Mouse (Mus musculus) inflammation-experienced regulatory T-cells, adult 6 months (primary cell): ENCODE data around the gene Atg4c. TPM values are rescaled to one million over a fixed set of nuclear protein-coding genes. Genes with fewer than 3 reads are reported as not detected.

ENCODE experiments used
- ATAC-seq: one replicate; pipeline ENCODE4 v1.8.0; 2017
- polyA plus RNA-seq, 3 experiments: library from polyadenylated mRNA; unstranded; fragments of 100-300 nt; shearing (Covaris generic); gene quantifications; one replicate each; pipeline ENCODE4 v1.2.1; 2017

The Atg4c gene
- 1 to 10 TPM in 1 of 3 experiments, under 1 TPM in 2; 0.72 to 2.2 (median 0.85) TPM for polyA plus RNA-seq

DNA sequence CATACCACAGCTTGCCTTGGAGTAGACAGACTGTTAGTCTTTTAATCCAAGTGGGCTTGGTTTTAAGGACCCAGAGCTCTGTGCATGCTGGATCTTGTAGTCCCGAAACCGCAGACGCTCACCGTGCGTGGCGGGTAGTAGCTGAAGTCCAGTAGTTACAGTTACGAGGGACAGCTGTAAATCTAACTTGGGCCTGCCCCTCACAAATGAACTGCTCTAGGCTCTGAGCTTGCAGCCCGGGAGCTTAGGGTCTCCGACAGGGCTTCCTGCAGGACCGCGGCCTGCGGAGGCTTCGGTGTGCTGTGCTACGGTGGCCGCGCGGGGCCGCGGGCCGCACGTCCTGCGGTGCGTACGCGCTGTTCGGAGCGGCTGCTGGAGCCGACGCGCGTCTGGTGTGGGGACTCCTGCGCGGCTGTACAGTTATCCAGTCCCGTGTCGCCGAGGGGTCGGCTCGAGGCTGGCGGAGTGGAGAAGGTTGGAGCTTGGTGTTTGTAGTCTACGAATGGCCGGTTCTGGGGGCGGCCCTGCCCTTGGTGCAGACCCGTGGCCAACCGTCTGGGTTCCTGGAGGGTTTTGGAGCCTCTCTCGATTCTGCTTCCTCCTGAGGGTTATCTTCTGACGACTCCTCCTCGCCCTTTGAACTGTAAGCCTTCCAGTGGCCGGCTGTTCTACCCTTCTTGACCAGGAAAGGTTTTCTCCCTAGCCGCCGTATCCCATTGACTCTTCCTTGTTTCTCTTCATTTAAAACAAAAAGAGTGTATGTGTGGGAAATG lies at the start of gene Atg4c:
Gene Atg4c (plus strand): TSS at position 125 of the 773 bp plus-strand sequence.
- ATAC-seq = peak; percentile 82

DNA sequence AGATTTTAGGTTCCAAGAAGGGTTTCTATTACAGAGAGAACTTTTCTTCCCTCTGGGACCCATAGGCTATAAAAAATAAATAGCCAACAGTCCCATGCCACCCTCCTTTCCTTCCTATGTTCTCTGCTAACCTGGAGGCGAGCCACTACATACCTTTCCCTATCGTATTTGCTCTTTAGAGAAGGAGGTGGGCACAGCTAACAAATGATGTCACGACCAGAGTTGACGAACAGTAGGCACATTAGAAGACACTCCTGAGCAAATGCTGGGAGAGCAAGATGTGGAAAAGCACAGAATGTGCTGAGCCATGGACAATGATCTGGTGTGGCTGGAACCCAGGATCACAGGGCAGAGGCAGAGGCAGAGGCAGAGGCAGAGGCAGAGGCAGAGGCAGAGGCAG lies 42.3 kb upstream of the Atg4c start:
- ATAC-seq = no peak

DNA sequence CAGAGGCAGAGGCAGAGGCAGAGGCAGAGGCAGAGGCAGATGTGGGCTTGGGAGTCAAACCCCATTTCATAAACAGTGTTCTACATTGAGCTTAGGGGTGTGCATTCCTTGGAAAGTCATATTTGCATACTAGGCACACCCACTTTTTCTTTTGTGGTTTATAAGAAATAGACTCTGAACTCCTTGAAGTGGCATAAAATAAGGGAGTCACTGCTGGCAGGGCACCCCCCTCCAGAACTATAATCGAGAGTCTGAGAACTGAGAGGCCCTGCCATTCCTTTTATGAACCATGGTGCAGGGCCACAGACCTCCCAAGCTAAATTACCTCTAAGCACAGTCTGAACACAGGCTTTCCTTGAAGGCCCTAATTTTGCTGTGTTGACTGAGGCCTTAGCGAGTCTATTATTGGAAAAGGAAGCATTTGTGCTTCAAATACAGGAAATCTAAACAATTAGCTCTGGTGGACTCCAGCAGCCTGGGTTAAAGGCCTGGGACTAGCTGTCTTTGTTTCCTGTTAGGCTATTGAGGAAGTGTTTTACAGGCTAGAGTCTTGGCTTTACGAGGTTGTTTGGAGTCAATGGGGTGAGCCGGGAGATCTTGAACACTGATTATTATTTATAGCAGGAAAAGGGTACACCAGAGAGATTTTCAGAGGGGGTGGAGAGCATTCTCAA lies 41.7 kb upstream of the Atg4c start:
- ATAC-seq = no peak

DNA sequence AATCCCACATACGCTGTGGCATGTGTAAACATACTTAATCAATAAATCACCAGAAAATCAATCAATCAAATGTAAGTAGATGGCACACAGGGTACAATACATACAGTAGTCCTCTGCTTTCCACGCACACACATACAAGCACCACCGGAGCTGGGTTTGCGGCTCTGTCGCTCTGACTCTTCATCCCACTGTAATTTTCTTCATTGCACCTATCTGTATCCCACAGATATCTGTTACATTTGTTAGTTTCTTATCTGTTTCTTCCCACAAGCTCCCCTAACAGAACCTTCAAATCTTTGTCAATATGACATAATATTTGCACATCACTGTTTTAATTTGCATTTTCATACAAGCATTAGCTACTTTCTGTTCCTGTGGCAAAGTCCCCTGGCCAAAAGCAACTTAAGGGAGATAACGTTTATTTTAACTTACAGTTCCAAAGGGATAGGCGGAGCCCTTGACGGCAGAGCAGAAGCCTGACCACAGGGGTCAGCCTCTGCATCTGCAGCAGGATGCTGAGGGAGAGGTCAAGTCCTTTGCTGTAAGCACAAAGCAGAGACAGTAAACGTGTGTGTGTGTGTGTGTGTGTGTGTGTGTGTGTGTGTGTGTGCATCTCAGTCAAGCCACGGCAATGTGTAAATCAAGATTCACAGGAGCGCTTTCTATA lies 37.0 kb upstream of the Atg4c start:
- ATAC-seq = no peak

DNA sequence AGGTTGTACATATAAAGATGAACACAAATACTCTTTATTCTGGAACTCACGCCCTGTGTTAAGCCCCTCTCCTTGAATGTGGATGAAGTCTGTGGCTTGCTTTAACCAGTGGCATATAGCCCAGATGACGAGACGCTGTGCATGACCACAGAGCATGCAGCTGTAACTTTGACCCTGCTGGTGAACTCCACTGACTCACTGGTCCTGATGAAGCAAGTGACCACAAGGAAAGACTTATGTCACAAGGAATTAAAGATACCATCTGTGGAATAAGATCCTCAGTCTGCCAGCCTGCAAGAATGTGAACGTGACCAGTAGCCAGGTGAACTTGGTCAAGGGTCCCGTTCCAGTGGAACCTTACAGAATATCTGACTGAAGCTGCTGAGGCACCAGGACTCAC lies 35.2 kb upstream of the Atg4c start:
- ATAC-seq = no peak

DNA sequence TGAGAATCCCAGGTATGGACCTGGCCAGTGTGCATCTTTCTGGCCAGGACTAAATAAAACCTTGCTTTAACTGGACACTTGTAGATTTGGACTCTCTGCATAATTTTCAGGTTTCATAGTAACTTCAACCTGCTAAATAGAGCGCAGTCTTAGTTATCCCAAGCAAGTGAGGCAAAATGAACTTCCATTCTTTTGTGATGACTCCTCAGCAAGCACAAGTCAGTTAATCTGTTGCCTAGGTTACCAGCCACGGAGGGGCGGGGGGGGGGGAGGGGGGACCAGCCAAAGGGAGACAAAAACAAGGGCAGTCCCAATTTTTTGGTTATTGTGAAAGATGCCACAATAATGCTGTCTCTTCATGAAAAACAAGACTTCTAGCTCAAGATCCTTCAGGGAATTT lies 33.3 kb upstream of the Atg4c start:
- ATAC-seq = no peak

DNA sequence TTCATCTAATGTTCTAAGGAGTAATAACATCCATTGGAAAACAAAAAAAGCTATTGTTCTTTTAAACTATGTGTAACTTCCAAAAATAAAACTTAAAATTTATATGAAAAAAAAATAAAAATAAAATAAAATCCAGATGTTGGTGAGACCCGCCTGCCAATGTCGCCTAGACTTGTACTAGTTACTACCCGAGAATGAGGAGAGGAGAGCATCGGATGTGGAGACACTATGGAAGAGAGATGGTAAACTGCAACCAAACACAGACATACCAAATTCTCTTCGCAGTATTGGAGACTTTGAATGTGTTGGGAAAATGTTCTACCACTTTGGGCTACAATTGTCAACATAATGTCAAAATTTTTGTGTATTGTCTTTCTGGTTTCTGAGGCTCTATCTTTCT lies 32.8 kb upstream of the Atg4c start:
- ATAC-seq = no peak

DNA sequence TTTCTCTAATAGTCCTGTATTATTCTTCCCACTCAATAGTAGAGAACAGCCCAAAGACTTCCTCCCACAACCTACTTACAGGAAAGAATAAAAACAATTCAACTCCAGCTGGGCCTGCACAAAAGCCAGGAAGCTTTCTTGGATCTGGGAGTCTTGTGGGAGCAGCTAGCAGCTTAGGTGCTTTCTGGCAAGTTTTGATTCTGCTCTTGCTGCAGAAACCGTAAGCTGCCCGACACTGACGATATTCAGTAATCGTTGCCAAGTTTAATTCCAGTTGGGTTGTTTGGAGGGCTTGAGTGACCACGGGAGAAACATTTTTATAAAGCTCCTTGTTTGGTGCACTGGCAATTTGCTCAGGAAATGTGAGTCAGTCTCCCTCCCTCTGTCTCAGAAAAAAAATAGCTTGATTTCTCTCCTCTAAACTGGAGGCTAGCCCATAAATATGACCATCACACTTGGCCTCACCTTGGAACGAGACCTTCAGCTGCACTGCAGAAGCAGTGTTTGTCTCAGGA lies 32.2 kb upstream of the Atg4c start:
- ATAC-seq = no peak

DNA sequence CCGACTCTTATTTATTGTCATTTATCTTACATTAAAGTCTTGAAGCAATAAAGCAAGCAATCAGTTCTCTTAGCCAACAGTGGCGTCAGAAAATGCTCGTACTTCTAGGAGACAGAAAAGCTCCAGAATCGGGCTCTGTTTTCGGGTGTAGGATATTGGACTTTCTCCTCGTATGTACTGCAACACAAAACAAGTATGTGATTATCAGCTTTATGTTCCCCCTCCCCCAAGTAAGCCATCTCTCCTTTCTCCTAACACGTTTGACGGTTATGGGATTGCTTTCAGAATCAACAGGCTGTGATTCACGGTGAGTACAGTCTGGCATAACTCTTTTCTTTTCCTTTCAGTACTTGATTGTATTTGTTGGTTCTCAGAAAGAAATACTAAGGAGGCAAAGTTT lies 30.7 kb upstream of the Atg4c start:
- ATAC-seq = no peak

DNA sequence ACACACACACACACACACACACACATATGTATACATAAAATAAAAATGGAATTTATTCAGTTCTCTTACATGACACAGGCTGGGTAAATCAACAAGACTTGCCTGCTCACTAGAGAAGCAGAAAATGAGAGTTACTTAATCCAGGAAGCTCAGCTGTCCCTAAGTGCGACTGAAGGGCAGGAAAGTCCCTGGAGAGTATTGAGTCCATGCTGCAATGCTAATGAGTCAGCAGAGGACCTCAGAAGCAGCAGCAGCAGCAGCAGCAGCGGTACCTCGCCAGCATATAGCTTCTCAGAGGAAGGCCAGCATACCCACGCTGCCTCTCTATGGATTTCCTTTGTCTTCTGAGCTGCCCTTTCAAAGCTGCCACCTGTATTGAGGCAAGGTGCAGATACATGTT lies 30.2 kb upstream of the Atg4c start:
- ATAC-seq = no peak

DNA sequence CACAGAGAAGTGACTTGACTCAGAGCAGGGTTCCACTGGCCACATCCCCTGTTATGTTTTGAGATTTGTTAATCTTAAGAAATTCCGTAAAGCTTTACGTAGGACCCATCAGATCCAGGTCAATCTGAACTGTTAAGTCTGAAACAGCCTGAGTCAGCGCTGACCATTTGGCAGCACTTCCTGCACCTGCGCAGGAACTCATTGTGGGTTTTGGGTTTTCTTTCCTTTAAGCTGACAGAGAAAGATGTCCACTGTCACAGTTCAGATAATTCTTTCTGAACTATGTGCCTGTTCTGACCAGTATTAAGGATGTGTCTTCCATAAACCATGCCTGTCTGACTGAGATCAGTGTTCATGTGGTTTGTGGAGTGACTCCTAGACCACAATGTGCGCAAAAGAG lies 24.9 kb upstream of the Atg4c start:
- no peak for ATAC-seq

DNA sequence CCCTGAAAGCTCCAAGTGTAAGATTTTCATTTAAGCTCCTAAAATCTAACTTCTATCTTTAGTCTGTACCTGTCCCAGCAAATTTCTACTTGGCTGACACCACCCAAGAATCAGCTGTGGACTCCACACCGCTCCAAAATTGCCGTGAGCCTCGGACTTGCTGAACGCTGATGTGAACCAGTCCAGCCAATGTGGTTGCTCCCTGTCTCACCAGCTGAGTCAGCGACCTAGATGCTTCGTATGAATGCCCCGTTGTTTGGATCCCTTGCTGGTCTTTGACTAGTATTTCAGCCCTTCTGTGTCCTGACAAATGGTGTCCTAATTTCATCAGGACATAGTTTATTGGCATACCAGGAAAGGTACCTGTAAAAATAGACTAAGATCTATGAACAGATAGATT lies 19.5 kb upstream of the Atg4c start:
- ATAC-seq = no peak

DNA sequence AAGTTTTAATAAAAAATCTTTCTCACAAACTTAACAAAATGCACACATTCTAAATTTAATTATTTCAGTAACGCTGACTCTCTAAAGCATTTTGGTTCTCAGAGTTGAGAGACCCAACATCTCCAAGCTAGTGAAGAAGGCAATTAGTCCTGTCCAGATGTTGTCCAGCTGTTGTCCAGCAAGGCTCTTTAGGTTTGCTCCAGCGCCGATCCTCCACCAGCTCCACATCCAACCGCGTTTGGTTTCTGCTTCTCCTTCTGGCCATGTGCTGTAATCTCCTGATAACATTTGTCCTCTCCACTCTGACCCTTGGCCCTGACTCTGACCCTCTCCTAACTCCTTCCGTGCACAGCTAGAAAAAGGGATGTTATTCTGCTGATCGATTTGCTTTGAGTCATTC lies 16.9 kb upstream of the Atg4c start:
- ATAC-seq = no peak

DNA sequence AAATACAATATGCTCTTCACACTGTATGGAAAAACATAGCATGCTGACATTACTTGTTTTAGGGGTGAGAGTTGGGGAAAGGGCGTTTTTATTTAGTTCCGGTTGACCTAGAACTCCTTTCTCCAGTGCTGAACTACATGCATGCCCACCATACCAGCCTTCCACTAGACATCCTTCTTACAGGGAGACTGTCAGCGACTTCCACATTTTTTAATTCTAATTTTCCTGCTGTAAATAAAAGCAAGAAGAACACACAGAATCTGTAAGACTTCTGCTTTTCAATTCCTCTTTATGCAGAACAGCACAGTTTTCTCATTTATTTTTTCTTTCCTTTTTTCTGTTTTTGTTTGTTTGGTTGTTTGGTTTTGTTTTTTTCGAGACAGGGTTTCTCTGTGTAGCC lies 16.5 kb upstream of the Atg4c start:
- no peak for ATAC-seq

DNA sequence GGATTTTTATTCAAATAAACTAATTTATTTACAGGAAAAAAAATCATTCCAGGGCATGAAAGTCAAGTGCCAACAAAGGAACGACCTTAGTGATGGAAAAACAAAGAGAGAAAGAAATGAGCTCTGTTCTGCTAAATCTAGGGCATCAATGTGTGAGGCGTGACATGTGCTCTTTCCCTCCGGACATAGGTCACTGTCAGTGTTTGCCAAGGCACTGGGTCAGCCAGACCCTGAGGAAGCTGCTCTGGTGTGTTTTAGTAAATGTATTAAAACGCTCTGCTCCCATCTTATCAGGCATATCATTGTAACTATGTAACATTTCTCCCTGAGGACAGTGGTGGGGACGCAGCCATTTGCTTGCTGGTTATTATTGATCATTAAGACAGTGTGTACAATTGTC lies 14.9 kb upstream of the Atg4c start:
- ATAC-seq = no peak

DNA sequence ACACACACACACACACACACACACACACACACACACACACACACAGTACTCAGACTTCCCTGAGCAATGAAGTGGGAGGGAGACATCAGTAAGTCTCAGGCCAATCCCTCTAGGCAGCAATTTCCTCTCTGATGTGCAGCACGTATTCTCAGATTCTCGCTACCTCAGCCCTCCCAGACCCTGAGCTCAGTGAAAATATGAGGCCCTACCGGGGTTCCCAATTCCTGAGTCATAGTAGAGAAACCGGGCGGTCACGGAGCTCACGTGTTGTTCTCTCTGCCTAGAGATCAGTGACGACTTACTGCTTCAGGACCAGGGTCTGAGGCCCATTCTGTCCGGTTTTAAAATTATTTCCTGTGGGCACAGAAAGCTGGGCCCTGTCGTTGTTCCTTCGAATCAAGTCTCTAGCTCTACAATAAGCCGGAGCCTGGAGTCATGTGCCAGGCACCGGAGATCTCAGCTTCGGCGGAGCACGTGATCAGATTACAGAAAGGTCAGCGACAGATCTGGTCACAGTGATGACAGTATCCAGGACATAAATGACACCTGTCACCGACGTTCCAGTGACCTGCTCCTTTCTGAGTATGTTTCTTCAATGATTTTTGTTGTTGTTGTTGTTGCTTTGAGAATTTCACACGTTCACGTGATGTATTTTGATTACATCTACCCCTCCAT lies 14.2 kb upstream of the Atg4c start:
- ATAC-seq = no peak

DNA sequence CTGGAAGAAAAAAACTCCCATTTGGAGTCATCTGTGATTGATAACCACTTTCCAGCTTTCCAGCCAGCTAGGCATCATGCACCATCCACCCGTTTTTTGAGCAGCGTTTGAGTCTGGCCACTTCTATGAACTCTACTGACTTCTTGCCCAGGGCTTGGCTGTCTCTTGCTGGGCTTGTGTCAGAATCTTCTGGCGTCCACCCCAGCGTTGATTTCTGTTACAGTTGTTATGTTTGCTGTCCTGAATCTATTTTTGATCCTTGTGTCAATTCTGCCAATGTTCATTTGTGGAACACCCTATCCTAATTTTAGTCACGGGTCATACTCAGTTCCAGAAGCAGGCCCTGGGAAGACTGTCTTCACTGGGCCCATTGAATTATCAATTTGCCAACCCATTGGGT lies 12.8 kb upstream of the Atg4c start:
- no peak for ATAC-seq

DNA sequence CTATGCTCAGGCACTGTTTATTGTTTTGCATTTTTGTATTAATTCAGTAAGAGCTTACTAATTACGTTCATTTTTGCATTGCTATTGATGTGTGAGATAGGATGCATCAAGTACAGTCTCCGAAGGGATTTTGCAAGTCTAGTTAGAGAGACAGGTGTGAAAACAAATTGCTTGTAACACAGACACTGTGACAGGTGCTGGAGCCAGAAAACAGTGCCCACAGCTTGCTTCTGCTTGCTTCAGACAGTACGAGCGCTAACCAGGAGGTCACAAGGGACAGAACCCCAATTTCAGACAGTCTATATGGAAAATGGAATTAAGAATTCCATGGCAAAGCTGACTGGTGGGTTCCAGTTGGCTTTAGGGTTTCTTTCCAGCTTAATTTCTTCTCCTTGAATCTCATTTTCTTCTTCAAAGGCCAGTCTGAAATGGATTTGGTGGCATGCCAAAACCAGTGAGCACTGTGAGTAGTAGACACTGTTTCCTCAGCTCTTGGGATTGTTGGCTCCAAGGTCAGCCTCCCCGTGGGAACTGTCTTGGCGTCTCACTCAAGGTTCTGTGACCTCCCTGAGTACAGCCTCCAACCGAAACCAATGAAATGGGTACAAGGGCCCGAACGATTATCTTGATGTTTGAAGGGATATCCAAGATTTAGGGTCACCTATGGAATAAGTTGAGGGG lies 11.9 kb upstream of the Atg4c start:
- no peak for ATAC-seq

DNA sequence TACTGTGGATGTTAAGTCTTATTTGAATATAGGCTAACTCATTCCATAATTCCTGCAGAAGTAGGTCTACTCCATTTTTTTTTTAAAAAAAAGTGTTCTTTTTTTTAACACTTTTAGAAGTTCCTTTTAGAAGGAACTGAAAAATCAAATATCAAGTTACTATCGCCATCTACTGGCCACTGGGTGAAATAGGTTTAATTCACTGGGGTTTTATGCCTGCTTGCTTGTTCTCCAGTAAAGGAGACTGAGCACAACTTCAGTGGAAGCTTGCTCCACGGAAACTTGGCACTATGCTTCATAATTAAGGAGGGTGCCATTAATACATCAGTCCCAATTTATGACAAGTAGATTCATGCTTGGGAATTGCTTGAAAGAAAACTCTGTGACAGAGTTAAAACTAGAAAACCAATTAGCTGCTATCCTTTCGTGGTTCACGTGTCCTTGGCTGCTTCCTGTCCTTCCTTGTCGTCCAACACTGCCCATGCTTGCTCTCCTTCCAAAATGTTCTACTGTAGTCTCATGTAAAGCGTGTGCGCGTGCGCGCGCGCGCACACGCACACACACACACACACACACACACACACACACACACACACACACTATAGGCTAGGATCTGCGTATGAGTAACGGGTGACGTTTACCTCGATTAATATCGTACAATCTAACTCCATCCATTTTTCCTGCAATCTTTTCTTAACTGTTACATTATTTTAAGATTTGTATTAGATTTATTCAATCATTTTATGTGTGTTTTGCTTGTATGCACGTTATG lies 10.9 kb upstream of the Atg4c start:
- ATAC-seq = no peak

DNA sequence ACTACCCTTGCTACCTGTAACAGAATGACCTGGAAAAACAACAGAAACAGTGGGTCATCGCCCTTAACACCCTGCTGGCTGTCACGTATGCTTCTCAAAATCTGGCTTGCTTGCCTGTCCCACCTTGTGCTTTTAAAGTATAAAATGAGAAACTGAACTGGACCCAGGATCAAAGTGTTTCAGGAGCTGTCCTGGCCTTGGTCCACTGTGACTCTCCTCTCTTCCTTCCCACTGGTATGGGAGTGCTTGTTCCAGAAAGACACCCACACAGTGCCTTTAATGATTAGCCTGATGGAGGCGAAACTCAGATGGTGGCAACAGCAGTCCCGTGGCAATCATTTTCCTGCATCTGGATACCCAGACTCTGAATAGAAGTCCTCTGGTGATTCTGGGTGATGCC lies 9.1 kb upstream of the Atg4c start:
- no peak for ATAC-seq

DNA sequence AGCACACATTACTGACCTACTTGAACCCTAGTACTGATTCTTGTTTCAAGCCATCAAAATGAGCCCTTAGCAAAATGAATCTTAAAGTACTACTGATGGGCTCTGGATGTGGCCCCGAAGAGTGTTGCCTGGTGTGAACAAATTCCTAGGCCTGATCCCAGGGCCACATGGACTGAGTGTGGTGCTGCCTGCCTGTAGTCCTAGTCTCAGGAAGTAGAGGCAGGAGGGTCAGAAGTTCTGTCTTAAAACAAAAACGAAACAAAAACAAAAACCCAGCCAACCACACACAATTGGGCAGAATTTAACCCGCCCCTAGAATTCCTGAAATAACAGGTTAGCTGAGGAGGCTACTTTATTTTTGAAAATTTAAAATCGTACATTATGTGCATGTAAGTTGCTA lies 8.4 kb upstream of the Atg4c start:
- ATAC-seq = no peak
